Mouse (Mus musculus): ENCODE results near the gene Tmem30a. TPM values are rescaled to one million over a fixed set of nuclear protein-coding genes. Genes with fewer than 3 reads are reported as not detected.

The Tmem30a gene
- polyA plus RNA-seq (2012; rRNA removed) = 15.7 and 30.9 TPM in 2 replicates

DNA sequence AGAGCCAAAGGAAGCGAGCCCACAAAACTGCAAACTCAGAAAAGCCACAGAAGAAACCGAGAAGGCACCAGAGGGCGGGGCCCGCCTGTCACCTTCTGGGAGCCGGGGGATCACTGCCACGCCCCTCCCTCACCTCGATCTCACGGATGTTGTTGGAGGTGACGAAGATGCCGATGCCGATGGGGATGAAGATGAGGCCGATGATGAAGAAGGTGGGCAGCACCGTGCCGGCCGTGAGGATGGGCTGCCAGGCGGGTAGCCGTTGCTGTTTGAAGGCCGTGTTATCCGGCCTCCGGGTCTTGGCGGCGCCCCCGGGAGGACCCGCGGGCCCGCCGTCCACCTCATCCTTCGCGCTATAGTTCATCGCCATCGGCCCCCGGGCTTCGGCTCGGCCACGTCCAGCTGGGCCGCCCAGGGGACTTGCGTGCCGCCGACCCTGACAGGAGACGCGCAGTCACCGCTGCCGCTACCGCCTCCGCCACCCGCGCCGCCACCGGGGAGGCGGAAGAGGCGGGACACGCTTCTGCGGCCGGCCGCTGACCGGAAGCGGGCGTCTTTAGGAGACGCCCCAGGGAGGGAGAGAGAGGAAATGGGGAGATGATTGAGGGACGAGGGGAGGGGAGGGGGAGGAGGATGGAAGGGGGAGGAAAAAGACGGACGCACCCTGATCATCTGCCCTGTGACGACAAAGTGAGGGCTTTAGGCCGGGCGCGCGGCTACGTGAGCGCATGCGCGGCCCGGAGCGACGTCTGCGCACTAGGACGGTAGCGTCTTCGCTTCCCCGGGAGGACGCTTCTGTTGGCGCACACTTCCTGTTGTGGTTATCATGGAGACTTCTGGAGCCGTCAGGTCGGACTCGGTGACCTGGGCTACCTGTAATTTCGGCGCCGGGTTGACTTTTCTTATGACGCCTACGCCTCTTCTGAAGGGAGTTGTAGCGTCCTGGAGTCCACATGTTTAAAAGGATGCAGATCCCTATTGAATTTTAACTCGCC is at the start of gene Tmem30a:
Tmem30a (minus strand) TSS at position 667 of the 995 bp plus-strand sequence.
- DNase-seq (ENCODE audit: low read depth, low spot score) = peak; percentile 89
- WGBS = under 1% methylated on average over 91 of the region's 91 CpGs

DNA sequence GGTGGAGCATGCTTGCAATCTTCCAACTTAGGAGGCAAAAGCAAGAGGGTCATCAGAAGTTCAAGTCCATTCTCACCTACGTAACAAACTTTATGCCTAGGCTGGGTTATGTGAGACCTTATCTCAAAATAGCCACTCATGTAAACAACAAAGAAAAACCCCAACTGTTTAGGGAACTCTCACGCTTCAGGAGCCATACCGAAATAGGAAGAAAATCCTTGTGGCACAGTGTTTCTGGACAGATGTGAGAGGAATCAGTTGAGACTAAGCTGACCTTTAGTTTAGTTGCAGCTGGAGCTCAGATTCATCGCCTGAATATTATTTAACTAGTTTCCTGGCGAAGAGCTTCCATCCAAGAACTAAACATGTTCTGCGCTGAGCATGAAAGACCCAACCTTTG is 49.3 kb upstream of the Tmem30a start:
- 58% methylated on average over 6 of the region's 6 CpGs for WGBS

DNA sequence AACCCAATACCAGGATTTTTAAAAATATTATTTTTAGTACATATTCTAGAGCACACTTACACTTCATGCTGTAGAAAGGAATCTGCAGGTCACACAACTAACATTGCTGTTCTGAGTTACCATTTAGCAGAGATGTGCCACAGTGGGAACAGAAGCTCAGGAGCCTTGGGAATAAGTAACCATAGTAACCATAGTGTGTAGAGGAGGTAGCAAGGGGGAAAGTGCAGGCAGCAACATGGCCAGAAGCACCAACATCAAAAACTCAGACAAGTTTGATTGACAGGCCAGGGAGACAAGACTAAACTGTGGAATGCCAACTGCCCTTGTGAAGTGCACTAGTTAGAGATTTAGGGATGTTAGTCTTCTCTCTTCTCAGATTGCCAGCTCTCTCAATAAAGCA is 48.7 kb upstream of the Tmem30a start:
- DNase-seq (ENCODE audit: low read depth, low spot score) = no peak

More for the DNA sequence above, 49.3 kb upstream of the Tmem30a start:
- no peak for DNase-seq (ENCODE audit: low read depth, low spot score)

DNA sequence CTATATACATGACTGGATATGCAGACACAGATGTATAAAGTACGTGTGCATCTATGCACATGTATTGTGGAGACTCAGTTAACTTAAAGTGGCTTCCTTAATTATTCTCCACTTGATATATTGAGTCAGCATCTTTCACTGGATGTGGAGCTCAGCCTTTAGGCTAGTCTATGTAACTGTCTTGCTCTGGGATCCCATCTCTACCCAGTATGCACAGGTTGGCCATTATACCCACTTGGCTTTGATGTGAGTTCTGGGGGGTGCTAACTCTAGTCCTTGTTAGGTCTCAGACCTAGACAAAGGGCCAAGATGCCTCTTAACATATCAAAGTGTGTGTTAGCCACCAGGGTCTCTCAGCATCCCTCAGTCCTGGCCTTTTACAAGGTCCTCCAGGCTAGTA is 38.0 kb upstream of the Tmem30a start:
- DNase-seq (ENCODE audit: low read depth, low spot score) = no peak
- 76% methylated on average over 1 of the region's 1 CpGs for WGBS

DNA sequence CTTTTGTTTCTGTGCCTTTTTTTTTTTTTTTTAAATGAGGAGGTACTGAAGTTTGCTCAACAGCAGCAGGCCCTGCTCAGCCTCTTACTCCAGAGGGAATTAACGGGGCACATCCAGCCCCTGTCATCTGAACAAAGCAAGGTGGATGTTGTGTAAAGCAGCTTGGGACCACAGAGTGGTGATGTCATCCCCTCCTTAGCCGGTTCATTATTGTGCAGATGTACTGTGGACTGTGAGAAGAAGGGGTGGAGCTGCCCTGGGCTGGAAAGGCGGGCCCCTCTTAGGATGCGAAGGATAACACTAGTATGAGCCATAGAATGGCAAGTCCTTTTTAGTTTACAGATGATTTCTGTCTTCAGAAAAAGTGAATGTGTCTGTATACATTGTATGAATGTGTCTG is 37.6 kb upstream of the Tmem30a start:
- 39% methylated on average over 4 of the region's 4 CpGs for WGBS
- DNase-seq (ENCODE audit: low read depth, low spot score) = no peak

DNA sequence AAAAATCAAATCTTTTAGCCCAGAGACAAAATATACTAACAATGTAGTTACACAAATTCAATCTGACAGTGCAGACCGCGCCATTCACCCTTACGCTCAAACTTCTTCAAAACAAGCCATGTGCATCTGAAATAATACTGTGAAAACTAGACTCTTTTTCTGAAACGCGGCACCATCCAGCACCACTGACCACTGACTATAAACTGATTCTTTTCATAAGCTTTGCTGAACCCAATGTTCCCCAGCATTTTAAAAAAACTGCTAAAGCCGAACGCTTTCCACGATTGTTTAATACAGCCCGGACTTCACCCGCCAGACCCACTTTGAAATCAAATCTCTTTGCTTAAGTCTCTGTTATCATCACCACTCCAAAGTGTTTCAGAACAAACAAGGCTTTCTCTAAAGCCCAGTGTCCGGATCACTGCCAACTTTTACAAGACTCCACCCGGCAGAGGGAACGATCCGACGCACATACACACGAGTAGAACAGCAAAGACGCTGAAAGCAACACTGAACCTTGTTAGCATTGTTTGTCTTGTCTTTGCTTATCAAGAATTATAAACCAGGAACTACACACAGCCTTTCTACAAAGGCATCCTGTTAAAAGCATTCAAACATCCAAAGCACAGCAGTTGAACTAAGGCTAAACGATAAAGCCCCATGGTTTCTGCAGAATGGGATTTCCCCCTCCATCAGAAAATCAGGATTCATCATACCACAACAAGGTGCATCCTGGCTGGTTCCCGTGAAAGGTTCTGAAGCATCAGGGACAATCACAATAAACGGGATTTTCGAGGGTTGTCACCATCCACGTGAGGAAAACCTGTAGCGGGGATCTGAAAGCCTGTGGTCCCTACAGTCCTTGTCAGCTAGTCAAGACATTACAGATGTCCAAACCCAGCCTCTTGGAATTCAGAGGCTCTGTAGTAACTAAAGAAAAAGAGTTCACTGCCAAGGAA is 36.8 kb upstream of the Tmem30a start:
- 35% methylated on average over 23 of the region's 23 CpGs for WGBS

DNA sequence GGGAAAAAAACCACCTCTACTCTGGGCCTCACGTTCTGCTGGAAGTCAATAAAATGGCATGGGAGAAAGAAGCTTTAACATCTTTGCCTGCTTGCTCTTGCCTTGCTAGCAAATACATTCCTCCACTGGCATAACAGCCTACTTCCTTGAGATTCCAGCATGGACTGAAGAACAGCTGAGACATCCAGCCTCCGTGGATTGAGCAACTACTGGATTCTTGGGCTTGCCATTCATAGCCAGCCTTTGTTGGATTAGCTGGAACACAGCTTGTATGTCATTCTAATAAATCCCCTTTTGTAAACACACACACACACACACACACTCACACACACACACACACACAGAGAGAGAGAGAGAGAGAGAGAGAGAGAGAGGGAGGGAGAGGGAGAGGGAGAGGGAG is 33.8 kb upstream of the Tmem30a start:
- DNase-seq (ENCODE audit: low read depth, low spot score) = no peak
- 39% methylated on average over 2 of the region's 2 CpGs for WGBS

More for the DNA sequence above, 36.8 kb upstream of the Tmem30a start:
- DNase-seq (ENCODE audit: low read depth, low spot score) = no peak

DNA sequence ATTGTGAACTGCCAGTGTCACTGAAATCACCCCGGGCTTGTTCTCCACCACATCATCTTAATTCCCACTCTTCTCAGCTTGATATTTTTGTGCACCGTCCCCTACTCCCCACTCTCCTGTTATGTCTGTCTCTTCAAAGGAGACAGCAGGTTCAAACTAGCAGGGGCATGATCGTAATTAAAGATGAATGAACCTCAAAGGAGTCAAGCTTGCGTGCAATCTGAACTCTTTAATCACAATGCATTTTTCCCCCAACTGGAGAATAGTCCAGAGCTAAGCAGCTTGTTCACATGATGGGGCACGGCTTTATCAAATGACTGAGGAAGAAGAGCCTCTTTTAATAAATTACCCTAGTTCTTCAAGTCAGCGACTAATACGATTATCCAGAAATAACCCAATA is 32.2 kb upstream of the Tmem30a start:
- DNase-seq (ENCODE audit: low read depth, low spot score) = no peak
- WGBS = 90% methylated on average over 7 of the region's 7 CpGs

DNA sequence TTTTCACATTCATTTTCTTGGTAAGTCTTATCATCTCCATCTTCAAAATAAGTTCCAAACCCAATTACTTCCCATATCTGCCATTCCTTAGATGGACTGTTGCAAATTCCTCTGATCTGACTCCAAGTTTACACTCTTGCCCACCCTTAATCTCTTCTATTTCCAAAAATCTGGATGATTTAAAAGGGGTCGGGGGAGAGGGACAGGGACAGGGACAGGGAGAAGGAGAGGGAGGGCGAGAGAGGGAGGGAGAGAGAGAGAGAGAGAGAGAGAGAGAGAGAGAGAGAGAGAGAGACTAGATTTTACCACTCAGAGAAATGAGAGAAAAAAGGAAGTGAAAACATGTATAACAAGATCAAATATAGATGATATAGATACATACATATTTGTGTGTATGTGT is 30.5 kb upstream of the Tmem30a start:
- 79% methylated on average over 2 of the region's 2 CpGs for WGBS
- DNase-seq (ENCODE audit: low read depth, low spot score) = no peak

DNA sequence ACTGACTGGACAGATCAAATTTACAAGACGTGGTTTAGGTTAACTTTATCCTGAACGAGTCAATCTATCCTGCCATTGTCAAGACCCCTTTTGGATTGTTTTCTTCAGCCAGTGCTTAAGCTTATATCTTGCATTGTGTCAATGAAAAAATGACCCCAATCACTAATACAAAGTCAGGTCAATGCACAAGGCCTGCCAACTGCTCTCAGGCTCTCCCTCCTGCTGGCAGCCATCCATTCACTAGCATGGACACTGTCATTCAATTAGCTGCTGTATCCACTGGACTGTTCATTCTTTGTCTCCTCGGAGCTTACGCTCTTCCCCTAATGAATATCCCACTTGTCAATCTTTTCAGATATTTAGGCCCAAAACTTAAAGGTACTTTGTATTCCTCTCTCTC is 30.1 kb upstream of the Tmem30a start:
- no peak for DNase-seq (ENCODE audit: low read depth, low spot score)
- WGBS = 81% methylated on average over 4 of the region's 4 CpGs

DNA sequence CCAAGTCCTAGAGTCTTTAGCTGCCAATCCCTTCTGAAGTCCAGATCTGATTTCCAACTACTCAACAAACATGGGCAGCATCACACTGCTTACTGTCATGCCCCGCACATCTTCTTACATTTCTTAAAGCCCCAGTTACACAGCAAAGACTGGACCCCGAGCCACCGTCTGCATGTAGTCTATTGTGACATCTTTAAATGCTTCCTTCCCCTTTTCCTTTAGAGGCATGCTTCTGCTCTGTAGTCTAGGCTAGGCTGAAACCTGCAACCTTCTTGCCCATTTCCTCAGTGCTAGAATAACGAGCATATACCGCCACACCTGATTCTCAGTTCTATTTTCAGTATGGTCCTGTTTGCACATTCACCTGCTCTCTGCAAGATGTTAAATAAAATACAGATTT is 23.2 kb upstream of the Tmem30a start:
- 85% methylated on average over 5 of the region's 5 CpGs for WGBS
- no peak for DNase-seq (ENCODE audit: low read depth, low spot score)

DNA sequence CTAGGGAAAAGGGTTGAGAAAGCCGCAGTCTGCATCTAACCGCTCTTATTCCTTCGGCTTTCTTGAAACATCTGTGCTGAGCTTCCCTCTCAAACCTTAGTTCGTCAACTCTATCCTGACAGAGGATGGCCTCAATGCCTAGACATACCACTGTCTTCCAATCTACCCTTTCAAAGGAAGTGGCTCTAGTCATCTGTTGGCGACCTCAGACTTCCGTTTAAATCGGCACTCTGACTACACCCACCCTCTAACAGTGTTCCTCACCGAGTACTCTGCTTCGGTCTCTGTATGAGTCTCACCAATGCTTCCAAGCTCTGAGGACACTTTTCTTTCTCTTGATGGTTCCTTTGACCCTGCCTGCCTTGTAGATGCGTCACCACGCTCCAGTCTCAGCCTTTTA is 22.7 kb upstream of the Tmem30a start:
- DNase-seq (ENCODE audit: low read depth, low spot score) = no peak
- WGBS = 84% methylated on average over 11 of the region's 11 CpGs

DNA sequence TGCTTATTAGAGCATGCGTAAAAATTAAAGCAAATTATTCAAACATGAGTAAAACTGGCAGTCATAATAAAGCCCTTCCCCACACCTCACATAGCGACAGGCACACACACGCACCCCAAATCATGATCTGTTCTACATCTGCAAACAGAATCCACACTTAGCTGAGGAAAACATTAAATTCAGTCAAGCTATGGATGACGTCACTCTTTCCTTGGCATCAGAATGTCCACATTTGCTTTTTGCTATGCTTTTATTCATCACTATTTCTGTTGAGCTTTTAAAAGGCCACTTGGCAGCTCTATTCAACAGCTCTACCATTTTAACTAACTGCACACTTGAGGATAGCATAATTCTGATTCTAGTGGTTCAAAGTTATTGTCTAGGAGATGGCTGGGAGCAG is 21.3 kb upstream of the Tmem30a start:
- no peak for DNase-seq (ENCODE audit: low read depth, low spot score)
- 78% methylated on average over 4 of the region's 4 CpGs for WGBS

DNA sequence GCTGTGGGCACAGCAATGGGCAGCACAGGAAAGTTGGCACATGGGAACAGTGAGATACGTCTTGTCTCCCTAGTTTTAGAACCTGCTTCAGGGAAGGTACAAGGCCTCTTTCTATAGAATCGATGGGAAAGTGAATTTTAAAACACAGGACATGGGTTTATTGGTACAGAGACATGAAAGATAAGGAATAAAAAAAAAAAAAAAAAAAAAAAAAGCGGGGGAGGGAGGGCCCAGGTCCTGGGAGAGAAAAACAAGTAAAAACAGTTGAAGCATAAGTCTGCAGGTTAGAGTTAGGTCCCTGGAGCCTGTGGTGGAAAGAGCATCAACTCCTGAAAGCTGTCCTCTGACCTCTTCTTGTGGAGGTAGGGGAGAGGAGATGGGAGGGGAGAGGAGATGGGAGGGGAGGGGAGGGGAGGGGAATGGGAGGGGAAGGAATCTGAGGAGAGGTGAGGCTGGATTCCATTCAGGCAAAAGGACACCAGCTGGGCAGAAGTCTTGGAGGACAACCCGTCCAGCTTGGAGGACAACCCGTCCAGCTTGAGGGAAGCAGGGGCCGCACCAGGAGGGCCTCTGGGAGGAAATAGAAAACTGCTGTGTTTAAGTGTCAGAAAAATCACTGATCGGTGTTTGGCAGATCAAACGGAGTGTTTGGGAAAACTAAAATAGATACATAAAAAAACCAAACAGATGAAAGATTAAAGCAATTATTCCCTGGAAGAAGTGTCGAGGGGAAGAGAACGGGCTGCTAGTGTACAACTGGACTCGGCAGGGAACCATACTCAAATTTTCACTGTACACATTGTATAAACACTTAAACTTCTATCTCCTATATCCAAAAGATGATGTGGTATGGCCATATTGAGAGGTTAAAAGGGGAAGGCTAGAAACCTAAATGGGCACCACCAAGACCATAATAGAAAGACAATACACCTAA is 17.9 kb upstream of the Tmem30a start:
- 73% methylated on average over 10 of the region's 11 CpGs for WGBS
- no peak for DNase-seq (ENCODE audit: low read depth, low spot score)

DNA sequence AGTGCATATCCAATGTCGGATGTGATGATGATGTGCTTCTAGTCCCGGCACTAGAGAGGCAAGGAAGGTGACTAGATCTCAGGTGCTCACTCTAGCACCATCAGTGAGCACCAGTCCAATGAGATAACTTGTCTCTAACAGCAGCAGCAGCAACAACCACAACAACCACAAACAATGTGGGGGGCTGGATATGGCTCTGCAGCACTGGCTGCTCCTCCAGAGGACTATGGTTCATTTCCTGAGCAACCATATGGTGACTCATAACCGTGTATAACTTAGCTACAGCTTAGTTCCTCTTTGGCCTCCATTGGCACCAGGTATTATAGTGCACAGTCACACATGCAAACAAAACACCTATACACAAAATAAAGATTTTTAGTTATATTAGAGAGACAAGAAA is 17.2 kb upstream of the Tmem30a start:
- DNase-seq (ENCODE audit: low read depth, low spot score) = no peak
- 69% methylated on average over 3 of the region's 3 CpGs for WGBS

DNA sequence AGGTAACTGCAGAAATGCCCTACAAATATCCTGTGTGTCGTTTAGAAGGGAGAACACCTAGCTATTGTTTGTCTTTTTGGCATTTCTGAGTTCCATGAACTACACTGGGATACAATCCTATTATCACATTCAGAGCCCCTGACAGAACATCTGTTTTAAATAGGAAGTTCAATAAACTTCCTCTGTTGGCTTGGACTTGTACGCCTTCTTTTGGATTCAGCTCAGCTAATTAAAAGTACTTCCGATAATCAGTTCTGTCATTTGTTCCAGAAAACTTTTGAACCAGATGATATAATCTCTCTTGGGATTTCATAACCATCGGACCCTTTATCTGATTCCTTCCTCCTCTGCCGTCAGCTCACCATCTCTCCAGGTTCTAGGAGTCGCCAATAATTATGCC is 16.1 kb upstream of the Tmem30a start:
- 58% methylated on average over 6 of the region's 6 CpGs for WGBS

DNA sequence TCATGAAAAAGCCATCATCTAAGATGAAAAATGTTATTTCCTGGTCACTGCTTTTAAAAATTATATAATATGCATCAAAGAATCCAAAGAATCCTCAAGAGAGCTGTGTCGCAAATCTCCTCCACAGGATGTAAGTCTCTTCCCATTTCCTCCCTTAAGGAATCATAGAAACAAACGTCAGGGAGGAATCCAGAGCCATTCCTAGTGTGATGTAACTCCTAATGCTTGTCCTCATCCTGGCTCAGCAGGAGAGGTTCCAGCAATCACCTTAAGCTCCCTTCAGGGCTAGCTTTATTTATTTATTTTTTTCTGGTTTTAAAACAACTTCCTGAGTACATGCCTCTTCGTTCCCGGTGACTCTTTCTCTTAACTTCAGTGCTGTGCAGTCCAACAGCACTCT is 13.9 kb upstream of the Tmem30a start:
- 45% methylated on average over 4 of the region's 4 CpGs for WGBS
- DNase-seq (ENCODE audit: low read depth, low spot score) = no peak

More for the DNA sequence above, 16.1 kb upstream of the Tmem30a start:
- no peak for DNase-seq (ENCODE audit: low read depth, low spot score)

DNA sequence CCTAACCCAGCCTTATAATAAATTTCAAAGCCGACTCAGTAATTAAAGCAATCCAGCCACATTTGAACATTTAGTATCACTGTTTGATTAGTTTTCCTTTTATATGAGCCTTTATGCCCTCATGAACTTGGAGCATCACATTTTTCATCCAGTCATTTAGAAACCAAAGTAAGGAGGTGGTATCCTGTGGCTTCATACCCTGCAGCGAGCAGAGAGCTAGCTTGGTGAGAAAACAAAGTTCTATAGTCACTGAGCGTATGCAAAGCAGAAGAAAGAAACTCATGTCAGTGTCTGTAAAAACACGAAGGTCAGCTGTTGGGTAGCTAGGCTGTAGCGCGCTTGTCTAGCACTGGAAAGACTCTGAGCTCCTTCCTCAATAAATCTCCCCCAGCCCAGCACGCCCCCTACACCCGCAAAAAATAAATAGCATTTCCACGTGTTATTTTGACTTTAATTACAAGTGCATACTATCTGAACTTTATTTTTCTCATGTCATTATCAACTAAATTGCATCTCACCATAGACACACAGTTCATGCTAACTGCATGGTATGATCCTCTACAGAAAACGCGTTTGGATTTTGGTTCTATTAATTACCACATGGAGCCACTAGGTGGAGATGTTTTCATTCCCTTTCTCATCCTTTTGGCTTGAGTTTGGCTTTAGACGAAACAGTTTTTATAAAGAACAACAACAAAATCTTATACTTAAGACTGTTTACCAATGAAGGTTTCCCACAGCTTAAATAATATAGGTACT is 13.2 kb upstream of the Tmem30a start:
- WGBS = 43% methylated on average over 12 of the region's 12 CpGs
- peak; percentile 22 for DNase-seq (ENCODE audit: low read depth, low spot score)

DNA sequence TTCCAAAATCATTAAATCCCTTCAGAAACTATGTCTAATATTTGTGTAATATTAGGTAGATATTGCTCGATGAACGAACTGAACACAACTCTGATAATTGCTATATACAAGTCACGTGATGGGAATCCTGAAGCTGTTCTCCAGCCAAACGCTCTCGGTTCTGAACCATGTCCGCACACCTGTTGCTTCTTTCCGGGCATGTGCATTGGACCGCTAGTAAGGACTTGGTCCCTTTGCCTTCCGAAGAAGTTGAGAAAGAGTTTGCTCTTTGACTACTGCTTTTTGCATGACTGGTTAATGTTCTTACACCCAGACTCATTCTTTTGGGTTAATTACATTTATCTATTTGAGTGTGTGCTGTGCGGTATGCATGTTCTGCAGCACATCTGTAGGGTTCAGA is 12.1 kb upstream of the Tmem30a start:
- WGBS = 87% methylated on average over 10 of the region's 10 CpGs
- DNase-seq (ENCODE audit: low read depth, low spot score) = no peak
